Mouse (Mus musculus) small intestine, adult 2 months (tissue): ENCODE measurements around the gene Dazap2.

Experiments used
- CTCF ChIP-seq: fragments of 200-500 bp; IDR thresholded peaks from 2 replicates; pipeline ENCODE4 v1.5.1; 2012; ENCODE audit warnings: low read depth, mild to moderate bottlenecking, control low read depth, inconsistent platforms, low read length, moderate library complexity, mixed read lengths; ENCODE audit not compliant: insufficient replicate concordance, insufficient read length; ENCODE audit errors: extremely low read depth
- POLR2A ChIP-seq: fragments of 200-500 bp; IDR thresholded peaks from 2 replicates; pipeline ENCODE4 v1.6.1; 2012; ENCODE audit warnings: low read depth, mild to moderate bottlenecking, control low read depth, inconsistent platforms, low read length, moderate library complexity

- TF ChIP-seq POLR2A (no peak), CTCF (no peak)
These were observed 38.8 kb upstream of the Dazap2 start for GRCm38 (mm10) chr15:100576392-100576791.
